Mouse (Mus musculus) liver, embryonic 14.5 days (tissue): ENCODE measurements around the gene Slc28a2.

Experiments
- CTCF ChIP-seq: IDR thresholded peaks from 2 replicates; pipeline ENCODE4 v1.5.1; 2016; ENCODE audit warnings: antibody characterized with exemption, low read depth, control low read depth
- EP300 ChIP-seq: IDR thresholded peaks from 2 replicates; pipeline ENCODE4 v1.6.1; 2016; ENCODE audit warnings: antibody characterized with exemption, low read depth

DNA sequence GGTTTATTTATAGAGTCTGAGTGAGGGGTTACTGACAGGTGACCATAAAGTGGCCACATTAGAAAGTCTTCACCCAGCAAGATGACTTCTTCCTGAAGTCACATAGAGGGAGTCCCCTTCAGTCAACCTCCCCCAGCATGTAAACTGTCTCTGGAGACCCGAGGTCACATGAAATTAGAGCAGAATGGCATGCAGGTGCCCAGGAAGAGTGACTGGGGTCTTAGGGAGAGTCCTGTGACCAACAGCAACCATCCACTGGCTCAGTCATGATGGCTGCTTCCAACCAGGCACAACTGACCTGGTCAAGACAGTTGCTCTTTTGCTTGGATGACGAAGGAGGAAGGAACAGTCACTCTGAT is 47.0 kb upstream of the Slc28a2 start:
- no peak for TF ChIP-seq EP300
- no peak for TF ChIP-seq CTCF
